Mouse (Mus musculus): ENCODE results near the gene Lactb.

DNA sequence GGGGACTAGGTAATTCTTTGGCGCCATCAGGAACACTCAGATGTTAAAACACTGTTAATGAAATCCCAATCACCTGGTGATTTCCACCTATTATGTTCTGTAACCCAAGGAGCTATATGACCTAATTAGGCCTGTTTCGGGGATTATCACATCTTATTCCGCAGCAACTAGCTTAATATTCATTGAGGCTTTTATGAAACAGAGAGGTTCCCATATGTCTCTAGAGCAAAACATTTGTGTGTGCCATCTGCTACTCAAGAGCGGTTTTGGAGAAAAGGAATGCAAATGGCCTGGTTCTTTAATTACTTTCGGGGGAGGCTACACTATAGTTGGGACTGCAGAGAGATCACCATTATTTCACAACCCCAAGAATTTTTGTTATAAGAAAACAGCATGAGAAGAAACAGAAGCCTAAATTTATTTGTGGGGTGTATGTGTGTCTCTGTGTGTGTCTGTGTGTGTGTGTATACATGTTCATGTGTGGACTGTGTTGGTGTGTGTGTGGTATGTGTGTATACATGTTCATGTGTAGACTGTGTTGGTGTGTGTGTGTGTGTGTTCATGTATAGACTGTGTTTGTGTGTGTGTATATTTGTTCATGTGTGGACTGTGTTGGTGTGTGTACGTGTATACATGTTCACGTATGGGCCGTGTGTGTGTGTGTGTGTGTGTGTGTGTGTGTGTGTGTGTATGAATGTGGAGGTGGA, 47.4 kb downstream of the Lactb start:
- TF ChIP-seq GATA1 (IDR thresholded peaks at IDR 0.05; ENCODE audit: borderline replicate concordance, low read length) = no peak
- no peak for TF ChIP-seq FLI1 (IDR thresholded peaks at IDR 0.05; ENCODE audit: low read length)
